Mouse (Mus musculus) heart, postnatal 0 days (tissue): ENCODE data around the gene Zbed4.

ENCODE experiments used
- CTCF ChIP-seq: IDR thresholded peaks from 2 replicates; pipeline ENCODE4 v1.5.1; 2016; ENCODE audit warnings: antibody characterized with exemption, control low read depth, low read depth
- EP300 ChIP-seq: IDR thresholded peaks from 2 replicates; pipeline ENCODE4 v1.6.1; 2016; ENCODE audit warnings: antibody characterized with exemption, low read depth

DNA sequence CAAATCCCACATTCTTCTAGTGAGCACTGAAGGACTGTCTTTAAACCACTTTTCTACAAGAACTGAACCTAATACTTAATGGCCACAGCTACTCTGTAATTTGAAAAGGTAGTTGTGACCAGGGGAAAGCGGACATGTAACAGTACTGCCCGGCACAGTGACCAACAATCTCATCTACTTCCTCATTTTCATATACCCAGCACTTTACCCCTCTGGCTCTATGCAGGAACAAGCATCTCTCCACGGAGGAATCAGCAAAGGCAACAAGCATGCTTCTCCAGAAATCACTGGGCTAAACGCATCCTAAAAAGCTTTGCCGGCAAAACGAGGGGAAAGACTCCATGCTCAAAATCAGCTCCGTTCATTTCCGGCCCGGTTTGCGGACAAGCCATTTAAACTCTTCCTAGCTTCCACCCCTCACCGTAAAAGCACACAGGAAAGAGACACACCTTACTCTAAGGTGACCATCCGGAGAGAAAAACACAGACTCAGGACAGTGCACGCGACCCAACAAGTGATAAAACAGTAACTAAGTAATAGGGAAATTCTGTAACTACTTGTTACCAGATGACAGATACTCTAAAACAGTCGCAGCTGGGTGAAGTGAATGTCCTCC, 18.9 kb upstream of the Zbed4 start:
- TF ChIP-seq CTCF, result no peak
- TF ChIP-seq EP300, result no peak
